Mouse (Mus musculus) midbrain, postnatal 0 days (tissue): ENCODE data around the gene Prdm16. TPM values are rescaled to one million over a fixed set of nuclear protein-coding genes. Genes with fewer than 3 reads are reported as not detected.

Experiments used
- ATAC-seq: fragments of 200-750 bp; cut with Nextera tagmentation; 2 replicates; pipeline ENCODE4 v1.8.0; 2017; ENCODE audit warnings: moderate number of reproducible peaks, mild to moderate bottlenecking, moderate TSS enrichment, moderate library complexity; ENCODE audit not compliant: low FRiP score
- DNase-seq: peaks from one replicate; pipeline ENCODE4 v3.0.0-alpha.2; 2015; ENCODE audit warnings: low spot score
- H3K27ac ChIP-seq: fragments of 300-500 bp; sonication (generic); 2 replicates; pipeline ENCODE4 v1.5.1; 2014; ENCODE audit warnings: low read depth, mild to moderate bottlenecking, low read length, mixed read lengths
- H3K27me3 ChIP-seq: fragments of 300-500 bp; sonication (generic); 2 replicates; pipeline ENCODE4 v1.6.1; 2014; ENCODE audit warnings: low read length, control low read depth, mixed read lengths; ENCODE audit not compliant: insufficient read depth
- H3K36me3 ChIP-seq: fragments of 300-500 bp; sonication (generic); 2 replicates; pipeline ENCODE4 v1.6.1; 2014; ENCODE audit warnings: low read length, control low read depth, mixed read lengths; ENCODE audit not compliant: insufficient read depth
- H3K4me1 ChIP-seq: fragments of 300-500 bp; sonication (generic); 2 replicates; pipeline ENCODE4 v1.6.1; 2014; ENCODE audit warnings: mild to moderate bottlenecking, control low read depth, antibody characterized with exemption, low read length, mixed read lengths; ENCODE audit not compliant: insufficient read depth
- H3K4me2 ChIP-seq: fragments of 300-500 bp; sonication (generic); 2 replicates; pipeline ENCODE4 v1.6.1; 2014; ENCODE audit warnings: low read depth, mild to moderate bottlenecking, low read length, mixed read lengths; ENCODE audit not compliant: poor library complexity, severe bottlenecking
- H3K4me3 ChIP-seq: fragments of 300-500 bp; sonication (generic); 2 replicates; pipeline ENCODE4 v1.5.1; 2014; ENCODE audit warnings: low read depth, mild to moderate bottlenecking, low read length, moderate library complexity
- H3K9ac ChIP-seq: fragments of 300-500 bp; sonication (generic); replicated peaks from 2 replicates; pipeline ENCODE4 v1.6.1; 2014; ENCODE audit warnings: mild to moderate bottlenecking, low read length, moderate library complexity, mixed read lengths; ENCODE audit not compliant: poor library complexity, severe bottlenecking
- H3K9me3 ChIP-seq: fragments of 300-500 bp; sonication (generic); 2 replicates; pipeline ENCODE4 v1.6.1; 2016; ENCODE audit warnings: low read length, control low read depth
- CTCF ChIP-seq: IDR thresholded peaks from 2 replicates; pipeline ENCODE4 v1.5.1; 2016; ENCODE audit warnings: antibody characterized with exemption, mild to moderate bottlenecking
- WGBS: fragments of 180-500 bp; shearing (Covaris S2); extraction: QIAGEN DNeasy Blood & Tissue Kit; methylation state at CpG from one replicate; pipeline ENCODE4 v1.1.7; 2014; 5-methylcytosine and 5-hydroxymethylcytosine counted together
- polyA plus RNA-seq: library from polyadenylated mRNA; unstranded; fragments of >200 nt; fragmentation: Nextera tagmentation; extraction: Ambion mirVana; gene quantifications from 2 replicates; pipeline ENCODE4 v1.2.1, GENCODE M21; 2015
- total RNA-seq: library from RNA; depleted of rRNA; stranded (reverse); fragments of >200 nt; gene quantifications from 2 replicates; pipeline ENCODE4 v1.2.3, GENCODE M21; 2014

Gene Prdm16
- total and polyA plus RNA-seq, 2 experiments from 2014 or later: 9.3 to 10.7 TPM

- TF ChIP-seq CTCF: no peak
- Histone ChIP-seq H3K27me3 (no peaks in the 10 kb centered on the region), H3K9me3 (no peaks in the 10 kb centered on the region), H3K4me1 (peaks cover 10% of the 10 kb centered on the region; the same call in 1 of the 2 replicates), H3K9ac (no peak overlapping the region), H3K4me2 (no peak overlapping the region), H3K27ac (no peak overlapping the region), H3K4me3 (no peak overlapping the region), H3K36me3 (no peaks in the 10 kb centered on the region)
- no peak for ATAC-seq
- DNase-seq: peak; percentile 5
- 78% methylated on average over 8 of the region's 8 CpGs for WGBS
Measured at GRCm38 (mm10) chr4:154333300-154333699, 303.4 kb downstream of the Prdm16 start.

GRCm38 (mm10) chr4:154331271-154331670 is 305.4 kb downstream of the Prdm16 start:
- ATAC-seq (no peak), DNase-seq (no peak)
- 35% methylated on average over 12 of the region's 12 CpGs for WGBS
- Histone ChIP-seq H3K4me2 (no peak overlapping the region), H3K9ac (peak overlapping the region; percentile 10; the same call in 1 of the 2 replicates), H3K4me1 (peaks cover 10% of the 10 kb centered on the region; the same call in 1 of the 2 replicates), H3K27me3 (no peaks in the 10 kb centered on the region), H3K36me3 (no peaks in the 10 kb centered on the region), H3K27ac (no peak overlapping the region), H3K9me3 (no peaks in the 10 kb centered on the region), H3K4me3 (no peak overlapping the region)
- no peak for TF ChIP-seq CTCF

GRCm38 (mm10) chr4:154330001-154330400 is 306.7 kb downstream of the Prdm16 start:
- WGBS: 88% methylated on average over 7 of the region's 7 CpGs
- Histone ChIP-seq H3K4me2 (no peak overlapping the region), H3K4me1 (peaks cover 3% of the 10 kb centered on the region; the same call in 1 of the 2 replicates), H3K4me3 (no peak overlapping the region), H3K27me3 (no peaks in the 10 kb centered on the region), H3K27ac (no peak overlapping the region), H3K9ac (no peak overlapping the region), H3K36me3 (no peaks in the 10 kb centered on the region), H3K9me3 (no peaks in the 10 kb centered on the region)
- ATAC-seq (no peak), DNase-seq (no peak)
- no peak for TF ChIP-seq CTCF

- peak; percentile 39; the same call in 1 of the 2 replicates for ATAC-seq
- H3K4me3 ChIP-seq: no peak overlapping the region
- H3K9me3 ChIP-seq: no peaks in the 10 kb centered on the region
- no peaks in the 10 kb centered on the region for H3K36me3 ChIP-seq
- peak; percentile 80 for DNase-seq
- WGBS: 5% methylated on average over 6 of the region's 6 CpGs
- no peak overlapping the region for H3K27ac ChIP-seq
- TF ChIP-seq CTCF: peak; percentile 94
- peak overlapping the region; percentile 12; the same call in 1 of the 2 replicates for H3K4me2 ChIP-seq
- no peaks in the 10 kb centered on the region for H3K27me3 ChIP-seq
- H3K4me1 ChIP-seq: peaks cover 3% of the 10 kb centered on the region; the same call in 1 of the 2 replicates
- H3K9ac ChIP-seq: no peak overlapping the region
Measured at GRCm38 (mm10) chr4:154328836-154329235, 307.8 kb downstream of the Prdm16 start.

- Histone ChIP-seq H3K9me3 (no peaks in the 10 kb centered on the region), H3K4me3 (no peak overlapping the region), H3K4me1 (peaks cover 3% of the 10 kb centered on the region; the same call in 1 of the 2 replicates), H3K36me3 (no peaks in the 10 kb centered on the region), H3K27me3 (no peaks in the 10 kb centered on the region), H3K27ac (no peak overlapping the region), H3K4me2 (peak overlapping the region; percentile 12; the same call in 1 of the 2 replicates), H3K9ac (no peak overlapping the region)
- WGBS: 9% methylated on average over 19 of the region's 20 CpGs
- no peak for TF ChIP-seq CTCF
- DNase-seq: no peak
- ATAC-seq: no peak
Measured at GRCm38 (mm10) chr4:154328431-154328830, 308.2 kb downstream of the Prdm16 start.

- Histone ChIP-seq H3K4me2 (no peak overlapping the region), H3K4me3 (no peak overlapping the region), H3K9ac (no peak overlapping the region), H3K4me1 (no peaks in the 10 kb centered on the region), H3K9me3 (no peaks in the 10 kb centered on the region), H3K27me3 (no peaks in the 10 kb centered on the region), H3K27ac (no peak overlapping the region), H3K36me3 (no peaks in the 10 kb centered on the region)
- WGBS: 71% methylated on average over 4 of the region's 4 CpGs
- no peak for TF ChIP-seq CTCF
- DNase-seq (no peak), ATAC-seq (no peak)
Measured at GRCm38 (mm10) chr4:154325410-154325809, 311.3 kb downstream of the Prdm16 start.
